Mouse (Mus musculus) G1E (cell line): ENCODE data around the gene 1700020A23Rik. TPM values are rescaled to one million over a fixed set of nuclear protein-coding genes. Genes with fewer than 3 reads are reported as not detected.

ENCODE experiments used
- ATAC-seq: 2 replicates; pipeline ENCODE4 v1.8.0; 2016; ENCODE audit warnings: mild to moderate bottlenecking; ENCODE audit not compliant: insufficient number of reproducible peaks, poor library complexity, low FRiP score, severe bottlenecking; ENCODE audit errors: extremely low read depth
- DNase-seq: peaks from one replicate; pipeline ENCODE4 v3.0.0; 2012; ENCODE audit warnings: low spot score
- H3K27me3 ChIP-seq: 2 replicates; pipeline ENCODE4 v1.6.1; 2012; ENCODE audit warnings: mild to moderate bottlenecking, low read length, inconsistent platforms; ENCODE audit not compliant: insufficient read depth
- H3K36me3 ChIP-seq: replicated peaks from 2 replicates; pipeline ENCODE3; 2012; ENCODE audit warnings: mild to moderate bottlenecking, inconsistent platforms
- H3K4me1 ChIP-seq: 2 replicates; pipeline ENCODE4 v1.6.1; 2012; ENCODE audit warnings: low read depth, low read length, inconsistent platforms, mixed read lengths; ENCODE audit not compliant: insufficient read depth
- H3K4me3 ChIP-seq: 2 replicates; pipeline ENCODE4 v1.5.1; 2012; ENCODE audit warnings: low read depth, mild to moderate bottlenecking, inconsistent platforms, low read length, moderate library complexity, mixed read lengths
- H3K9me3 ChIP-seq: replicated peaks from 2 replicates; pipeline ENCODE4 v1.6.1; 2012; ENCODE audit warnings: inconsistent platforms
- CTCF ChIP-seq: IDR thresholded peaks from 2 replicates; pipeline ENCODE4 v1.5.1; 2012; ENCODE audit warnings: low read depth, low read length, inconsistent platforms, mixed read lengths
- GATA1 ChIP-seq: IDR thresholded peaks from 2 replicates; pipeline ENCODE4 v1.6.1; 2012; ENCODE audit warnings: borderline replicate concordance, low read length, inconsistent platforms, mixed read lengths
- GATA2 ChIP-seq: IDR thresholded peaks from 2 replicates; pipeline ENCODE4 v1.6.1; 2012; ENCODE audit warnings: low read depth, low read length, inconsistent platforms, borderline replicate concordance
- POLR2AphosphoS5 ChIP-seq: IDR thresholded peaks from 2 replicates; pipeline ENCODE4 v1.6.1; 2012; ENCODE audit warnings: low read depth, low read length, inconsistent platforms; ENCODE audit not compliant: insufficient replicate concordance
- TAL1 ChIP-seq: conservative IDR thresholded peaks from 2 replicates; pipeline ENCODE4 v1.6.1; 2012; ENCODE audit warnings: low read depth, low read length, inconsistent platforms, mixed read lengths
- polyA plus RNA-seq: library from polyadenylated mRNA; stranded (reverse); fragments of >175 nt; gene quantifications from 2 replicates; pipeline ENCODE4 v1.2.3, GENCODE M21; 2012
- total RNA-seq, 2 experiments: library from RNA; stranded (forward) in 1 of 2; stranded (reverse) in 1 of 2; fragments of 200-1000 nt in 1 of 2; fragments of >200 nt in 1 of 2; fragmentation: Nextera tagmentation in 1 of 2; gene quantifications; 2 replicates each; pipeline ENCODE4 v1.2.3; 2014 to 2017

1700020A23Rik gene
- total and polyA plus RNA-seq, 3 experiments: not detected

DNA sequence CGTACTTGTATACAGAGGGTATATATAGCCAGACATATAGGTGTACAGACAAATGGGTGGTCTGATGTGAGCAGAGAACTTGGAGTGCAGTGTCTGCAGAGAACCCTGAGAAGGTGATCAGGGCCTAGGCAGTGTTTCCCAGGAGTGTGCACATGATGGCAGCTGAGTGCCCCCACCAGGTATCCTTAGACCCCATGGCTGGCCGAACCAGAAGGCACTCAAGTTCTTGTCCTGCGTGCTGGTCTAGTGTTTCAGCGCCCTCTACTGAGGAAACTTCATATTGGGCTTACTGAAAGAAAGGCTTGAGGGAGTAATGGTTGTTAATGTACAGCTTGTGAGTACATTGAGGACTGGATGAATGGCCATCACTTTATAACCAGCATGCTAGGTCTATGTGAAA, 28.1 kb downstream of the 1700020A23Rik start:
- no peaks in the 10 kb centered on the region for H3K27me3 ChIP-seq
- H3K36me3 ChIP-seq: peaks cover 73% of the 10 kb centered on the region
- DNase-seq: peak; percentile 19
- TF ChIP-seq CTCF (peak; percentile 26), GATA2 (no peak)
- no peak for ATAC-seq
- no peak overlapping the region for H3K4me3 ChIP-seq
- H3K4me1 ChIP-seq: peaks cover 19% of the 10 kb centered on the region
- no peaks in the 10 kb centered on the region for H3K9me3 ChIP-seq

DNA sequence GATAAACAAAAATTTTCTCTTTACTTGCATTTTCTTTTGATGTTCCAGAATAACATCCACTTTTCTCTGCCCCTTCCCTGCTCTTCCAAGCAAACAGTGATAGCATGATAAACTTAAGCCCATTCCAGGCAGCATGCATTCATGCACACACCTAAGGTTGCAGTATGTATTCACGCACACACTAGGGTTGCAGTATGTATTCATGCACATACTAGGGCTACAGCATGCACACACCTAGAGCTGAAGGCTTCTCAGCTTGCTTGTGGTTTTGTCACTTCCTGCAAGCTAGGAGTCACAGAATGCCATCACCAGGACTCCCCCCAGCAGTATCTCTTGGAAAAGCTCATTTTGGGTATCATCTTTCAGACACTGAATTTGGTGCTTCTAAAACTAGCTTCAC, 31.7 kb downstream of the 1700020A23Rik start:
- Histone ChIP-seq H3K36me3 (peaks cover 82% of the 10 kb centered on the region), H3K9me3 (no peaks in the 10 kb centered on the region), H3K4me1 (peaks cover 10% of the 10 kb centered on the region), H3K27me3 (no peaks in the 10 kb centered on the region), H3K4me3 (no peak overlapping the region)
- ATAC-seq (no peak), DNase-seq (no peak)
- TF ChIP-seq CTCF: no peak
- TF ChIP-seq GATA2: no peak
- TF ChIP-seq TAL1: no peak
- TF ChIP-seq POLR2AphosphoS5: no peak
- no peak for TF ChIP-seq GATA1

DNA sequence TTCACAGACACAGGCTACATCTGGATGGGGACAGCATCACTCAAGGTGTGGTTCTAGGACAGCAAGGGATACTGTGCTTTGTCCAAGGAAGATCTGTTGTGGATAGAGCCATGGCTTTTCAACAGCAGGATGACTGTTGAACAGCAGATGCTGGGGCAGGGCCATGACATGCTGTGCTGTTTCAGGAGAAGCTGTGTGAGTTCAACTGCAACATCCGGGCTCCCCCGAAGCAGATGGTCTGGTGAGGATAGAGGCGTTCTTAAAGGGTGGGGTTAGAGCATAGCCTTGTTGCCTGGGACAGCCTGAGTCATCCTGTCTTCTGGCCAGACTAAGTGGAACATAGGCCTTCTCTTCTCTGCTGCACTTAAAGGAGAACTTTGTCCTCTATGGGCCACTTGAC, 33.8 kb downstream of the 1700020A23Rik start:
- no peaks in the 10 kb centered on the region for H3K27me3 ChIP-seq
- TF ChIP-seq TAL1 (no peak), GATA1 (no peak), POLR2AphosphoS5 (no peak), GATA2 (no peak), CTCF (no peak)
- peaks cover 3% of the 10 kb centered on the region for H3K4me1 ChIP-seq
- ATAC-seq (no peak), DNase-seq (no peak)
- peaks cover 83% of the 10 kb centered on the region for H3K36me3 ChIP-seq
- no peak overlapping the region for H3K4me3 ChIP-seq
- no peaks in the 10 kb centered on the region for H3K9me3 ChIP-seq

DNA sequence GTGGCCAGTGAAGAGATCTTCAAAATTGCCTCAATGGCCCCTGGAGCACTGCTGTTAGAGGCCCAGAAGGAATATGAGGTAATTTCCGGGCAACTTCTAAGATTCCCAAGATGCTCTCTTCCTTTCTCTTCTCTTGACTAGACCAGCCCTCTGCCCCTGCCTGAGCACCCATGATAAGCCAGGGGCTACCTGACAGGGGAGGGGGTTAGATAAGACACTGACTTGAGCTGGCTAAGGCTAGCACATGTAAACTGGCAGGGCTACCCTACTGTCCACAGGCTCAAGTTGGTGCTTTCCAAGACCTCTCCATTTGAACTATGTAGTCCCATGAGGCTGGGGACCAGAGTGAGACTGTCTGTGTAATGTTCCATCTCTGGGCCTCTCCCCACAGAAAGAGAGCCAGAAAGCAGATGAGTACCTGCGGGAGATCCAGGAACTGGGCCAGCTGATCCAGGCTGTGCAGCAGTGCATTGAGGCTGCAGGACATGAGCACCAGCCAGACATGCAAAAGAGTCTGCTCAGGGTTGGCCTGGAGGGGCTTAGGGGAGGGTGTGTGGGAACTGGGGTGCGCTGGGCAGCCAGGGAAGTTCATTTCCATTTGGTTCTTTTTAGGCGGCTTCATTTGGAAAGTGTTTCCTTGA, 34.9 kb downstream of the 1700020A23Rik start:
- TF ChIP-seq POLR2AphosphoS5: no peak
- no peak for TF ChIP-seq CTCF
- no peak for TF ChIP-seq GATA2
- TF ChIP-seq GATA1: no peak
- no peak for TF ChIP-seq TAL1
- no peak for DNase-seq
- Histone ChIP-seq H3K36me3 (peaks cover 87% of the 10 kb centered on the region), H3K4me3 (no peak overlapping the region), H3K27me3 (no peaks in the 10 kb centered on the region), H3K4me1 (no peaks in the 10 kb centered on the region), H3K9me3 (no peaks in the 10 kb centered on the region)
- no peak for ATAC-seq

DNA sequence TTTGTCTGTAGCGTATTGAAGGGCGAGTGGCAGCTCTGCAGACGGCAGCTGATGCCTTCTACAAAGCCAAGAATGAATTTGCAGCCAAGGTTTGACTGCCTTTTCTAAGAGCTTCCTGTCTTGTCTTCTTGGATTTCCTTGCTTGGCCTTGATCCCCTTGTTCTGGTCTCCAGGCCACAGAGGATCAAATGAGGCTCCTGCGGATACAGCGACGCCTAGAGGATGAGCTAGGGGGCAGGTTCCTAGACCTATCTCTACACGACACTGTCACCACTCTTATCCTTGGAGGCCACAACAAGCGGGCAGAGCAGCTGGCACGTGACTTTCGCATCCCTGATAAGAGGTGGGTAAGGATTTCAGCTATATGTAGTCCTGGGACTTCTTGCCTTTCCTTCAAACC, 37.1 kb downstream of the 1700020A23Rik start:
- ATAC-seq (no peak), DNase-seq (no peak)
- no peak for TF ChIP-seq POLR2AphosphoS5
- no peak for TF ChIP-seq TAL1
- TF ChIP-seq CTCF: no peak
- no peak for TF ChIP-seq GATA2
- no peak for TF ChIP-seq GATA1
- no peaks in the 10 kb centered on the region for H3K27me3 ChIP-seq
- H3K9me3 ChIP-seq: no peaks in the 10 kb centered on the region
- no peaks in the 10 kb centered on the region for H3K4me1 ChIP-seq
- H3K36me3 ChIP-seq: peaks cover 88% of the 10 kb centered on the region
- no peak overlapping the region for H3K4me3 ChIP-seq

DNA sequence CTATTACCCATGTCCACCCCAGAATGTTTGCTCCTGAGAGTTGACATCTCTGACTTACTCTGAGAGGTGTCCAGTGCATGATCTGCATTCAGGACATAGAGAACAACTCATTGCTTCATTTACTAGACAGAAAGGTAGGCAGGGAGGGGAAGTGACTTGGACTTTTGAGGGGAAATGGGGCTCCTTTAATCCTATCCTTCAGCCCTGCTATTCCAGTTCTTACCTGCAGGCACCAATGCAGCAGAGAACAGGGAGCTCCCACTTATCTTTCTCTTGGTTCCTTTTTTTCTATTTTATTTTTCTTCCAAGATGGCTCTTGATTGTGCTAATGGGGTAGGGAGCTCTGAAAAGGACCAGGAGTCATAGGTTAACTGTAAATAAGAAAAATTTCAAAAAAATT, 43.4 kb downstream of the 1700020A23Rik start:
- Histone ChIP-seq H3K4me3 (no peak overlapping the region), H3K9me3 (no peaks in the 10 kb centered on the region), H3K36me3 (peaks cover 27% of the 10 kb centered on the region), H3K4me1 (peaks cover 34% of the 10 kb centered on the region), H3K27me3 (no peaks in the 10 kb centered on the region)
- DNase-seq (no peak), ATAC-seq (no peak)
- no peak for TF ChIP-seq POLR2AphosphoS5
- no peak for TF ChIP-seq CTCF
